Mouse (Mus musculus): ENCODE measurements around the gene Fn1. TPM values are rescaled to one million over a fixed set of nuclear protein-coding genes. Genes with fewer than 3 reads are reported as not detected.

The Fn1 gene
- polyA plus RNA-seq, 1 experiment from 2014 or later: 38.3 TPM

DNA sequence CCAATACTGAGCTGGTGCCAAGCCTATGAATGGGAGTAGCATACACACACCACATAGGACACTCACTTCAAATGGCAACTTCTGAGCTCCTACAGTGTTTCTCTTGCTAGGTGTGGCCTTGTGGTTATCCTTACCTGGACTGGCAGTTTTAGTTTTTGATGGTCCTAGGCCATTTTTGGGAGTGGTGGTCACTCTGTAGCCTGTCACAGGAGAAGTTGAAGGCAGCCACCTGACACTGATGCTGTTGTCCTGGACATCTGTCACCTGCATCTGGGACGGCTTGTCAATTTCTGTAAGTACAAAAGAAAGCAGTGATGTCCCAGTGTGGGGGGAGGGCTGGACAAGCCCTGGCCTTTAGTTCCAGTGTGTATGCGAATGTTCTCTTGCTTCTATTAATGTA lies 47.2 kb downstream of the Fn1 start:
- Histone ChIP-seq H3K27ac (ENCODE audit: low read depth, low read length) (no peak overlapping the region), H3K9ac (ENCODE audit: low read depth, low read length) (no peak overlapping the region), H3K9me3 (ENCODE audit: control insufficient read depth) (no peaks in the 10 kb centered on the region), H3K4me1 (replicated peaks; ENCODE audit: control insufficient read depth, insufficient read depth, low read length) (no peaks in the 10 kb centered on the region), H3K27me3 (replicated peaks; ENCODE audit: control insufficient read depth, insufficient read depth, low read length) (no peaks in the 10 kb centered on the region), H3K4me2 (replicated peaks; ENCODE audit: low read depth) (no peak overlapping the region), H3K4me3 (ENCODE audit: low read depth, low read length) (no peak overlapping the region), H3K36me3 (ENCODE audit: control insufficient read depth, insufficient read depth) (peaks cover 23% of the 10 kb centered on the region)
- no peak for ATAC-seq
- WGBS: 90% methylated on average over 2 of the region's 2 CpGs
- no peak for TF ChIP-seq CTCF (IDR thresholded peaks at IDR 0.05; ENCODE audit: low read depth)

DNA sequence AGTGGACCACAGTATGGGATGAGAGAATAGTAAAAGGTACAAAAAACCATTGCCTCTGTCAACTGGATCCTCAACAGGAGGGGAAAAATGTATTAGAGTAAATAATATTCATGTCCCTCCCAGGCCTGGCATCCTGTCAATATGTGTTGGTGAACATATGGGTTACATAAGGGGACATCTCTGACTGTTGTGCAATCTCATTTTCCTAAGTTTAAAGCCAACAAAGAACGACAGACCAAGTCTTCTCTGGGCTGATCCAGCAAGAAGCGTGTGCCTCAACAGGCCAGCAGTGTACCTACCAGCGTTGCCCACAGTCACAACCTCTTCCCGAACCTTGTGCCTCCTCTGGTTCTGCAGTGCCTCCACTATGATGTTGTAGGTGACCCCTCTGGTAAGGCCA lies 57.6 kb downstream of the Fn1 start:
- Histone ChIP-seq H3K4me2 (replicated peaks; ENCODE audit: low read depth) (no peak overlapping the region), H3K27ac (ENCODE audit: low read depth, low read length) (no peak overlapping the region), H3K9ac (ENCODE audit: low read depth, low read length) (no peak overlapping the region), H3K4me1 (replicated peaks; ENCODE audit: control insufficient read depth, insufficient read depth, low read length) (no peaks in the 10 kb centered on the region), H3K36me3 (ENCODE audit: control insufficient read depth, insufficient read depth) (peaks cover 15% of the 10 kb centered on the region), H3K27me3 (replicated peaks; ENCODE audit: control insufficient read depth, insufficient read depth, low read length) (no peaks in the 10 kb centered on the region), H3K4me3 (ENCODE audit: low read depth, low read length) (no peak overlapping the region), H3K9me3 (ENCODE audit: control insufficient read depth) (no peaks in the 10 kb centered on the region)
- ATAC-seq: no peak
- no peak for TF ChIP-seq CTCF (IDR thresholded peaks at IDR 0.05; ENCODE audit: low read depth)
- WGBS: 85% methylated on average over 4 of the region's 4 CpGs

DNA sequence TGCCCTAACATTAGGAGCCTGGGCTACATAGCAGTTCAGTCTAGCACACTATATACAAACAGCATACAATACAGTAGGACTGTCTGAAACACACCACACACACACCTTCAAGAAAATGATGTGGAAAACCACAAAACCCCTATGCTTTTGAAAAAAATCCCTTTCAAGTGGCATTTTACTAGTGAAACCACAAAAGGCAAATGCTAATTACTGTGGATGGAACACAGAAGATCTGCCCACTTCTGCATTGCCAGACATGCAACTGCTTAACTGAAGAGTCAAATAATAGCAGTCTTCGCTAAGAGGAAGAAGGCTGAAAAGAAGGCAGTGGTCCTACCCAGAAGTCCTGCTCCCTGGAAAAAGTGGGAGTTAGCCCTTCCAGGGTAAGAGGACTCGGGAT lies 58.7 kb downstream of the Fn1 start:
- 95% methylated on average over 2 of the region's 2 CpGs for WGBS
- Histone ChIP-seq H3K4me1 (replicated peaks; ENCODE audit: control insufficient read depth, insufficient read depth, low read length) (no peaks in the 10 kb centered on the region), H3K27me3 (replicated peaks; ENCODE audit: control insufficient read depth, insufficient read depth, low read length) (no peaks in the 10 kb centered on the region), H3K9ac (ENCODE audit: low read depth, low read length) (no peak overlapping the region), H3K9me3 (ENCODE audit: control insufficient read depth) (no peaks in the 10 kb centered on the region), H3K36me3 (ENCODE audit: control insufficient read depth, insufficient read depth) (peaks cover 17% of the 10 kb centered on the region; the same call in 1 of the 2 replicates), H3K27ac (ENCODE audit: low read depth, low read length) (no peak overlapping the region), H3K4me3 (ENCODE audit: low read depth, low read length) (no peak overlapping the region), H3K4me2 (replicated peaks; ENCODE audit: low read depth) (no peak overlapping the region)
- ATAC-seq: no peak
- no peak for TF ChIP-seq CTCF (IDR thresholded peaks at IDR 0.05; ENCODE audit: low read depth)

DNA sequence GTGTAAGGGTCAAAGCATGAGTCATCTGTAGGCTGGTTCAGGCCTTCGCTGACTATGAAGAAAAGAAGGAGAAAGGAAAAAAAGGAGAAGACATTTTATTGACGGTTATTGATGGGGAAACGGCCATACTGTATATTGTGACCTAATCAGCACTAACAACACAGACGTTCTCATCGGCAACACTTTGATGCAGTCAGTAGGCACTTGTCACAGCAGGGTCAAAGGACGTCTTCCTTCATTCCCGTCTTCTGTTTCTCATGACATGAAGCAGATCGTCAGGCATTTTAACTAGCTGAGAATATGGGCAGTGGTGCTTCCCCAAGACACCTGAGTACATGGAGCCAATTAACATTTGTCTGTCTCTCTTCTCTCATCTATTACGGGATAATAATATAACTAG lies 59.8 kb downstream of the Fn1 start:
- no peak overlapping the region for H3K9ac ChIP-seq (ENCODE audit: low read depth, low read length)
- no peaks in the 10 kb centered on the region for H3K9me3 ChIP-seq (ENCODE audit: control insufficient read depth)
- ATAC-seq: no peak
- H3K36me3 ChIP-seq (ENCODE audit: control insufficient read depth, insufficient read depth): peaks cover 18% of the 10 kb centered on the region; the same call in 1 of the 2 replicates
- no peak overlapping the region for H3K4me3 ChIP-seq (ENCODE audit: low read depth, low read length)
- no peaks in the 10 kb centered on the region for H3K4me1 ChIP-seq (replicated peaks; ENCODE audit: control insufficient read depth, insufficient read depth, low read length)
- no peak for TF ChIP-seq CTCF (IDR thresholded peaks at IDR 0.05; ENCODE audit: low read depth)
- no peak overlapping the region for H3K4me2 ChIP-seq (replicated peaks; ENCODE audit: low read depth)
- 96% methylated on average over 9 of the region's 9 CpGs for WGBS
- H3K27me3 ChIP-seq (replicated peaks; ENCODE audit: control insufficient read depth, insufficient read depth, low read length): no peaks in the 10 kb centered on the region
- no peak overlapping the region for H3K27ac ChIP-seq (ENCODE audit: low read depth, low read length)

DNA sequence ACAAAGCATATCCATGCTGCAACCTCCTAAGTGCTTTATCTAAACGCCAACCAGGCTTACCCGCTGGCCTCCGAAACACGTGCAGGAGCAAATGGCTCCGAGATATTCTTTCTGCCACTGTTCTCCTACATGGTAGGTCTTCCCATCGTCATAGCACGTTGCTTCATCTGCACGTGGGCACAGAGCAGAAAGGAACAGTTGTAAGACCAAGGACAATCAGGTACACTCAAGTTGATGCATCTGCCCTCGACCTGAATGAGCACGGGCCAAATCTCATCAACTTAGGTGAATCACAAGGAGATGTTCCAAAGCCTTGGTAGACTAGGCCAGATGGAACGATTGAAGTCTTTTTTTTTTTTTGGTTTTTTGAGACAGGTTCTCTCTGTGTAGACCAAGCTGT lies 63.0 kb downstream of the Fn1 start:
- Histone ChIP-seq H3K9ac (ENCODE audit: low read depth, low read length) (no peak overlapping the region), H3K9me3 (ENCODE audit: control insufficient read depth) (no peaks in the 10 kb centered on the region), H3K4me1 (replicated peaks; ENCODE audit: control insufficient read depth, insufficient read depth, low read length) (no peaks in the 10 kb centered on the region), H3K36me3 (ENCODE audit: control insufficient read depth, insufficient read depth) (peaks cover 14% of the 10 kb centered on the region; the same call in 1 of the 2 replicates), H3K27me3 (replicated peaks; ENCODE audit: control insufficient read depth, insufficient read depth, low read length) (no peaks in the 10 kb centered on the region), H3K4me3 (ENCODE audit: low read depth, low read length) (no peak overlapping the region), H3K4me2 (replicated peaks; ENCODE audit: low read depth) (no peak overlapping the region), H3K27ac (ENCODE audit: low read depth, low read length) (no peak overlapping the region)
- ATAC-seq: no peak
- WGBS: 96% methylated on average over 11 of the region's 11 CpGs
- TF ChIP-seq CTCF (IDR thresholded peaks at IDR 0.05; ENCODE audit: low read depth): no peak

DNA sequence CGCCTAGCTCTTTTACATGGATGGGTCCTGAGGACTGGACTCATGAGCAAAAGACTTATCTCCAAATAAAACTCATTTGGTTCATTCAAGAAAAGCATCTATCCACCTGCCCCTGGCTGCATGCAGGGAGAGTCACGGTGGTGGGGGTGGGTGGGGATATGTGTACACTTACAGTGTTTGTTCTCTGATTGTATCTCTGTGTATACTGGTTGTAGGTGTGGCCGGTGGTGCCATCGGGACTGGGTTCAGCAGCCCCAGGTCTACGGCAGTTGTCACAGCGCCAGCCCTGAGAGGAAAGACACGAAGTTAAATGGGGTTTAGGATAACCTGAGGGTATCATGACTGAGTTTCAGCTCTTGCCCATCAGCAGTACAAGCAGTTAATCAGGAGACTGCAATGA lies 66.3 kb downstream of the Fn1 start:
- Histone ChIP-seq H3K9me3 (ENCODE audit: control insufficient read depth) (no peaks in the 10 kb centered on the region), H3K36me3 (ENCODE audit: control insufficient read depth, insufficient read depth) (peaks cover 10% of the 10 kb centered on the region; the same call in 1 of the 2 replicates), H3K4me1 (replicated peaks; ENCODE audit: control insufficient read depth, insufficient read depth, low read length) (no peaks in the 10 kb centered on the region), H3K4me2 (replicated peaks; ENCODE audit: low read depth) (no peak overlapping the region), H3K4me3 (ENCODE audit: low read depth, low read length) (no peak overlapping the region), H3K9ac (ENCODE audit: low read depth, low read length) (no peak overlapping the region), H3K27ac (ENCODE audit: low read depth, low read length) (no peak overlapping the region), H3K27me3 (replicated peaks; ENCODE audit: control insufficient read depth, insufficient read depth, low read length) (no peaks in the 10 kb centered on the region)
- WGBS: 58% methylated on average over 7 of the region's 7 CpGs
- no peak for ATAC-seq
- no peak for TF ChIP-seq CTCF (IDR thresholded peaks at IDR 0.05; ENCODE audit: low read depth)

DNA sequence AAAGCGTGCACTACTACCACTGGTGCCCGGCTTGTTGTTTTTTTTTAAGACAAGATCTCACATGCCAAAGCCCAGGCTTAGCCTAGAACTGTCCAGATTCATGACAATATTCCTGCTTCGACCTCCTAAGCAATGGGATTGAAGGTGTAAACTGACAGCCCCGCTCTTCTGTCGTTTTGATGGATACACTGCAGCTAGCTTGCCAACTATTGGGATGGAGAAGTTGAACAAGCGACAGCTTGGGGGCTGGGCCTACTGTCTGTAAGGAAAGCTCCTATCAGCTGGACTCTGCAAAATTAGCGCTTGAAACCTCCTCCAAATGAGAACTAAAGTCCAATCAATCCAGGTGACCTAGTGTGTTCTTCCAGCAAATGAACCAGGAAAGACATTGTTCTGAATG lies 69.1 kb downstream of the Fn1 start:
- ATAC-seq: no peak
- Histone ChIP-seq H3K9ac (ENCODE audit: low read depth, low read length) (no peak overlapping the region), H3K4me2 (replicated peaks; ENCODE audit: low read depth) (no peak overlapping the region), H3K4me3 (ENCODE audit: low read depth, low read length) (no peak overlapping the region), H3K4me1 (replicated peaks; ENCODE audit: control insufficient read depth, insufficient read depth, low read length) (no peaks in the 10 kb centered on the region), H3K9me3 (ENCODE audit: control insufficient read depth) (no peaks in the 10 kb centered on the region), H3K27ac (ENCODE audit: low read depth, low read length) (no peak overlapping the region), H3K27me3 (replicated peaks; ENCODE audit: control insufficient read depth, insufficient read depth, low read length) (no peaks in the 10 kb centered on the region), H3K36me3 (ENCODE audit: control insufficient read depth, insufficient read depth) (peaks cover 14% of the 10 kb centered on the region; the same call in 1 of the 2 replicates)
- 90% methylated on average over 7 of the region's 7 CpGs for WGBS
- no peak for TF ChIP-seq CTCF (IDR thresholded peaks at IDR 0.05; ENCODE audit: low read depth)

Data from intestine, postnatal 0 days (tissue).